Mouse (Mus musculus) CH12.LX (cell line): ENCODE measurements around the gene Dedd. TPM values are rescaled to one million over a fixed set of nuclear protein-coding genes. Genes with fewer than 3 reads are reported as not detected.

Source experiments
- DNase-seq: peaks from one replicate; pipeline ENCODE4 v3.0.0-alpha.2; 2013; ENCODE audit errors: extremely low read depth
- H3K27ac ChIP-seq: 2 replicates; pipeline ENCODE4 v1.5.1; 2012; ENCODE audit warnings: low read depth, mild to moderate bottlenecking, control low read depth, moderate library complexity; ENCODE audit not compliant: insufficient read depth
- H3K27me3 ChIP-seq: replicated peaks from 2 replicates; pipeline ENCODE3; 2012; ENCODE audit warnings: inconsistent platforms
- H3K36me3 ChIP-seq, 2 experiments: replicated peaks in 1 of 2; 2 replicates each; pipeline versions ENCODE3 to v1.6.1; 2012; ENCODE audit warnings: inconsistent platforms in 1 of 2, low read length in 1 of 2, mild to moderate bottlenecking in 1 of 2, mixed read lengths in 1 of 2, moderate library complexity in 1 of 2; ENCODE audit not compliant: control insufficient read depth in 1 of 2, insufficient read depth in 1 of 2
- H3K4me1 ChIP-seq, 2 experiments: 2 replicates each; pipeline ENCODE4 v1.6.1; 2012; ENCODE audit warnings: inconsistent platforms in 1 of 2, moderate library complexity in 1 of 2; ENCODE audit not compliant: insufficient read depth in 2 of 2, control insufficient read depth in 1 of 2
- H3K4me2 ChIP-seq: 2 replicates; pipeline ENCODE4 v1.6.1; 2012; ENCODE audit warnings: low read depth, mild to moderate bottlenecking, control low read depth; ENCODE audit not compliant: poor library complexity, insufficient read depth, severe bottlenecking
- H3K4me3 ChIP-seq, 3 experiments: fragments of 150-350 bp in 1 of 3; sonication (generic) in 1 of 3; replicated peaks in 1 of 3; 2 replicates each; pipeline versions ENCODE3 to v1.5.1; 2011 to 2012; ENCODE audit warnings: low read depth in 2 of 3, low read length in 2 of 3, mild to moderate bottlenecking in 2 of 3, moderate library complexity in 2 of 3, control low read depth in 1 of 3, improper control_type of control experiment in 1 of 3, inconsistent platforms in 1 of 3, mixed read lengths in 1 of 3; ENCODE audit not compliant: poor library complexity in 1 of 3
- H3K79me2 ChIP-seq: replicated peaks from 2 replicates; pipeline ENCODE4 v1.6.1; 2012; ENCODE audit warnings: mild to moderate bottlenecking, moderate library complexity; ENCODE audit not compliant: control insufficient read depth, poor library complexity, insufficient read depth, severe bottlenecking; ENCODE audit errors: extremely low read depth
- H3K9ac ChIP-seq: 2 replicates; pipeline ENCODE4 v1.6.1; 2012; ENCODE audit warnings: low read depth, mild to moderate bottlenecking, control low read depth, moderate library complexity; ENCODE audit not compliant: insufficient read depth
- H3K9me3 ChIP-seq: replicated peaks from 2 replicates; pipeline ENCODE3; 2012; ENCODE audit warnings: low read length, inconsistent platforms, mixed read lengths
- BHLHE40 ChIP-seq: IDR thresholded peaks from 2 replicates; pipeline ENCODE4 v1.6.1; 2011; ENCODE audit warnings: mild to moderate bottlenecking, low read depth, low read length, improper control_type of control experiment
- CHD1 ChIP-seq: IDR thresholded peaks from 2 replicates; pipeline ENCODE4 v1.6.1; 2012; ENCODE audit warnings: low read depth, low read length, improper control_type of control experiment, inconsistent platforms
- CHD2 ChIP-seq: IDR thresholded peaks from 2 replicates; pipeline ENCODE4 v1.6.1; 2011; ENCODE audit warnings: low read length, improper control_type of control experiment
- CTCF ChIP-seq, 2 experiments: IDR thresholded peaks in 1 of 2; conservative IDR thresholded peaks in 1 of 2; 2 replicates each; pipeline ENCODE4 v1.5.1; 2011 to 2012; ENCODE audit warnings: low read depth in 2 of 2, low read length in 2 of 2, improper control_type of control experiment in 1 of 2, inconsistent platforms in 1 of 2, mild to moderate bottlenecking in 1 of 2, moderate library complexity in 1 of 2
- E2F4 ChIP-seq: IDR thresholded peaks from 2 replicates; pipeline ENCODE4 v1.6.1; 2011; ENCODE audit warnings: low read depth, low read length, improper control_type of control experiment; ENCODE audit not compliant: insufficient replicate concordance
- ELF1 ChIP-seq: IDR thresholded peaks from 2 replicates; pipeline ENCODE4 v1.6.1; 2014; ENCODE audit warnings: low read depth, mild to moderate bottlenecking, inconsistent platforms, low read length, improper control_type of control experiment
- EP300 ChIP-seq: IDR thresholded peaks from 2 replicates; pipeline ENCODE4 v1.6.1; 2011; ENCODE audit warnings: low read length, improper control_type of control experiment
- ETS1 ChIP-seq: conservative IDR thresholded peaks from 2 replicates; pipeline ENCODE4 v1.6.1; 2012; ENCODE audit warnings: low read depth, mild to moderate bottlenecking, inconsistent platforms, low read length, improper control_type of control experiment, moderate library complexity
- GABPA ChIP-seq: IDR thresholded peaks from 2 replicates; pipeline ENCODE4 v1.6.1; 2012; ENCODE audit warnings: low read depth, low read length, improper control_type of control experiment, inconsistent platforms; ENCODE audit not compliant: insufficient replicate concordance
- HCFC1 ChIP-seq: IDR thresholded peaks from 2 replicates; pipeline ENCODE4 v1.6.1; 2012; ENCODE audit warnings: low read depth, mild to moderate bottlenecking, inconsistent platforms, low read length, improper control_type of control experiment
- IRF4 ChIP-seq: IDR thresholded peaks from 2 replicates; pipeline ENCODE4 v1.6.1; 2014; ENCODE audit warnings: low read depth, mild to moderate bottlenecking, inconsistent platforms, low read length, improper control_type of control experiment
- JUN ChIP-seq: IDR thresholded peaks from 2 replicates; pipeline ENCODE4 v1.6.1; 2011; ENCODE audit warnings: low read depth, mild to moderate bottlenecking, low read length, improper control_type of control experiment, moderate library complexity; ENCODE audit not compliant: insufficient read depth
- JUND ChIP-seq: conservative IDR thresholded peaks from 2 replicates; pipeline ENCODE4 v1.6.1; 2011; ENCODE audit warnings: low read depth, low read length, improper control_type of control experiment
- KAT2A ChIP-seq: IDR thresholded peaks from 2 replicates; pipeline ENCODE4 v1.6.1; 2012; ENCODE audit warnings: low read length, improper control_type of control experiment, inconsistent platforms; ENCODE audit not compliant: insufficient replicate concordance
- MAFK ChIP-seq: IDR thresholded peaks from 2 replicates; pipeline ENCODE4 v1.6.1; 2011; ENCODE audit warnings: low read length, improper control_type of control experiment; ENCODE audit not compliant: insufficient replicate concordance
- MAX ChIP-seq: IDR thresholded peaks from 2 replicates; pipeline ENCODE4 v1.6.1; 2011; ENCODE audit warnings: low read length, improper control_type of control experiment
- MAZ ChIP-seq: IDR thresholded peaks from 2 replicates; pipeline ENCODE4 v1.6.1; 2012; ENCODE audit warnings: low read depth, mild to moderate bottlenecking, inconsistent platforms, low read length, improper control_type of control experiment, moderate library complexity
- MEF2A ChIP-seq: IDR thresholded peaks from 2 replicates; pipeline ENCODE4 v1.6.1; 2014; ENCODE audit warnings: low read depth, mild to moderate bottlenecking, inconsistent platforms, low read length, improper control_type of control experiment, borderline replicate concordance
- MXI1 ChIP-seq: IDR thresholded peaks from 2 replicates; pipeline ENCODE4 v1.6.1; 2011; ENCODE audit warnings: mild to moderate bottlenecking, low read depth, low read length, improper control_type of control experiment
- NELFE ChIP-seq: IDR thresholded peaks from 2 replicates; pipeline ENCODE4 v1.6.1; 2011; ENCODE audit warnings: low read depth, low read length, improper control_type of control experiment
- NRF1 ChIP-seq: IDR thresholded peaks from 2 replicates; pipeline ENCODE4 v1.6.1; 2014; ENCODE audit warnings: low read depth, mild to moderate bottlenecking, inconsistent platforms, low read length, improper control_type of control experiment, moderate library complexity
- PAX5 ChIP-seq: IDR thresholded peaks from 2 replicates; pipeline ENCODE4 v1.6.1; 2012; ENCODE audit warnings: low read length, inconsistent platforms, mixed read lengths
- POLR2A ChIP-seq: IDR thresholded peaks from 2 replicates; pipeline ENCODE4 v1.6.1; 2011; ENCODE audit warnings: low read depth, mild to moderate bottlenecking, improper control_type of control experiment, low read length
- POLR2AphosphoS2 ChIP-seq: IDR thresholded peaks from 2 replicates; pipeline ENCODE4 v1.6.1; 2011; ENCODE audit warnings: low read depth, low read length, improper control_type of control experiment
- RAD21 ChIP-seq: IDR thresholded peaks from 2 replicates; pipeline ENCODE4 v1.6.1; 2011; ENCODE audit warnings: low read depth, mild to moderate bottlenecking, low read length, improper control_type of control experiment, moderate library complexity
- RCOR1 ChIP-seq: conservative IDR thresholded peaks from 2 replicates; pipeline ENCODE4 v1.6.1; 2012; ENCODE audit warnings: low read depth, mild to moderate bottlenecking, inconsistent platforms, low read length, improper control_type of control experiment
- SIN3A ChIP-seq: IDR thresholded peaks from 2 replicates; pipeline ENCODE4 v1.6.1; 2012; ENCODE audit warnings: low read length, improper control_type of control experiment, inconsistent platforms
- SMC3 ChIP-seq: IDR thresholded peaks from 2 replicates; pipeline ENCODE4 v1.6.1; 2011; ENCODE audit warnings: low read depth, low read length, improper control_type of control experiment
- TBP ChIP-seq: conservative IDR thresholded peaks from 2 replicates; pipeline ENCODE4 v1.6.1; 2011; ENCODE audit warnings: low read depth, low read length, improper control_type of control experiment
- USF1 ChIP-seq: IDR thresholded peaks from 2 replicates; pipeline ENCODE4 v1.6.1; 2014; ENCODE audit warnings: low read depth, mild to moderate bottlenecking, inconsistent platforms, low read length, improper control_type of control experiment
- ZC3H11A ChIP-seq: IDR thresholded peaks from 2 replicates; pipeline ENCODE4 v1.6.1; 2012; ENCODE audit warnings: low read depth, mild to moderate bottlenecking, inconsistent platforms, low read length, improper control_type of control experiment
- ZMIZ1 ChIP-seq: IDR thresholded peaks from 2 replicates; pipeline ENCODE4 v1.6.1; 2012; ENCODE audit warnings: low read depth, mild to moderate bottlenecking, inconsistent platforms, low read length, improper control_type of control experiment
- ZNF384 ChIP-seq: IDR thresholded peaks from 2 replicates; pipeline ENCODE4 v1.6.1; 2012; ENCODE audit warnings: low read depth, low read length, improper control_type of control experiment, inconsistent platforms
- dilution Hi-C: fragments of 300-500 bp; cut with MboI; formaldehyde crosslinking; loops from 2 replicates; pipeline ENCODE4 v1.14.3; 2020; ENCODE audit warnings: low sequenced_read_pairs; ENCODE audit not compliant: extremely low pct_unique_long_range_greater_than_20kb, extremely low pct_ligation_motif_present
- in situ Hi-C: fragments of 300-500 bp; cut with MboI; formaldehyde crosslinking; loops from 3 replicates; pipeline ENCODE4 v1.14.3; 2019; ENCODE audit warnings: low sequenced_read_pairs, low pct_ligation_motif_present, low pct_unique_long_range_greater_than_20kb, mixed read lengths
- polyA plus RNA-seq: library from polyadenylated mRNA; unstranded; fragments of >175 nt; gene quantifications from 2 replicates; pipeline ENCODE4 v1.2.1, GENCODE M21; 2012; ENCODE audit warnings: low read depth; ENCODE audit not compliant: insufficient read length
- total RNA-seq, 2 experiments: library from RNA; depleted of rRNA; stranded (reverse); fragments of 300-350 nt in 1 of 2; fragments of >200 nt in 1 of 2; gene quantifications; 2 replicates each; pipeline ENCODE4 v1.2.3; 2012 to 2014

The Dedd gene
- total and polyA plus RNA-seq, 3 experiments, result 14.5 to 34.5 (median 21.5) TPM

GRCm38 (mm10) chr1:171388376-171389102 lies 59.6 kb downstream of the Dedd start, which contains the start of gene Arhgap30 (continued):
- peak; percentile 56; the same call in 1 of the 2 replicates for TF ChIP-seq JUN
- peak; percentile 95 for TF ChIP-seq EP300
- TF ChIP-seq SIN3A, result peak; percentile 97
- TF ChIP-seq ZNF384, result no peak
- TF ChIP-seq SMC3, result no peak
- peak; percentile 97 for TF ChIP-seq IRF4
- TF ChIP-seq RCOR1, result peak; percentile 69; the same call in 1 of the 2 replicates
- peak; percentile 73; the same call in 1 of the 2 replicates for TF ChIP-seq TBP
- peak; percentile 67 for TF ChIP-seq CHD2
- peak; percentile 60 for TF ChIP-seq USF1
- TF ChIP-seq POLR2AphosphoS2, result no peak; the same call in 1 of the 2 replicates
- peak; percentile 47 for TF ChIP-seq MAX
- TF ChIP-seq BHLHE40, result peak; percentile 85
- peak; percentile 91 for TF ChIP-seq ELF1
- no peak for TF ChIP-seq CTCF (conservative IDR thresholded peaks at IDR 0.05 in 1 of 2, IDR thresholded peaks at IDR 0.05 in 1 of 2; ENCODE audit: low read depth in 2 of 2, low read length in 2 of 2)
- TF ChIP-seq RAD21, result no peak
- TF ChIP-seq GABPA, result no peak
- TF ChIP-seq ETS1, result peak; percentile 98
- TF ChIP-seq JUND, result peak; percentile 82; the same call in 1 of the 2 replicates
- TF ChIP-seq CHD1, result peak; percentile 90; the same call in 1 of the 2 replicates
- TF ChIP-seq HCFC1, result peak; percentile 75
- peak; percentile 67 for TF ChIP-seq NELFE
- no peak; the same call in 1 of the 2 replicates for TF ChIP-seq MXI1

DNA sequence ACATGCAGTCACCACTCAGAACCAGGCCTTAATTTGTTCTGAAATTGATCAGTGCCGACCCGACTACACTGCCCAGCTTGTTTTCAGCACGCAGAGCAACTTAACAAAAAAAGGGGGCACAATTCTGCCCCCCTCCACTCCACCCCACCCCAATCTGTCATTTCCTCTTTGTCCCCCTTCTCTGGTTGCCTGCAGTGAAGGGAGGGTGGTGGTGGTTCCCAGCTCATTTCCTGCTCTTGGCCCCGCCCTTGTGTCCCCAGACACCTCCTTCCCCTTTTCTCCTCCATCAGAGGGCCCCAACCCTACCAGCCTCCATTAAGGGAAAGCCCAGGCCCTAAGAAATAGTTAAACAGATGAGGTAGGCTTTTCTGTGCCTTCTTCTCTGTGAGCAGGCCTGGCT lies 61.2 kb downstream of the Dedd start:
- H3K36me3 ChIP-seq, result peaks cover 22 to 38% of the 10 kb centered on the region in 2 experiments
- no peaks in the 10 kb centered on the region for H3K27me3 ChIP-seq
- dilution Hi-C loops, result no loop called here
- no peaks in the 10 kb centered on the region for H3K9me3 ChIP-seq
- H3K4me1 ChIP-seq, result peaks cover 27 to 66% of the 10 kb centered on the region in 2 experiments
- peak overlapping the region; percentile 63 for H3K4me2 ChIP-seq
- H3K4me3 ChIP-seq, result peak overlapping the region; percentile 70 to 96 (median 88)
- peak overlapping the region; percentile 93 for H3K9ac ChIP-seq
- peak; percentile 91 for DNase-seq
- in situ Hi-C loops, result no loop called here
- peaks cover 56% of the 10 kb centered on the region for H3K79me2 ChIP-seq
- peak overlapping the region; percentile 85 for H3K27ac ChIP-seq
- no peak for TF ChIP-seq RCOR1
- no peak for TF ChIP-seq POLR2AphosphoS2
- TF ChIP-seq MEF2A, result no peak
- TF ChIP-seq IRF4, result no peak; the same call in 1 of the 2 replicates
- TF ChIP-seq SIN3A, result peak; percentile 86
- TF ChIP-seq JUND, result no peak
- no peak for TF ChIP-seq JUN
- TF ChIP-seq PAX5, result no peak
- TF ChIP-seq E2F4, result no peak
- peak; percentile 67 for TF ChIP-seq HCFC1
- no peak for TF ChIP-seq GABPA
- no peak for TF ChIP-seq KAT2A
- no peak; the same call in 1 of the 2 replicates for TF ChIP-seq ETS1
- TF ChIP-seq NRF1, result no peak
- no peak for TF ChIP-seq CHD1
- no peak for TF ChIP-seq BHLHE40
- TF ChIP-seq MAZ, result peak; percentile 94
- no peak for TF ChIP-seq ZMIZ1
- peak; percentile 58 for TF ChIP-seq POLR2A
- no peak; the same call in 1 of the 2 replicates for TF ChIP-seq MXI1
- TF ChIP-seq SMC3, result no peak
- no peak for TF ChIP-seq ZNF384
- TF ChIP-seq MAFK, result no peak
- no peak for TF ChIP-seq RAD21
- TF ChIP-seq ZC3H11A, result no peak
- TF ChIP-seq CHD2, result no peak
